Mouse (Mus musculus): ENCODE measurements around the gene Il15ra. TPM values are rescaled to one million over a fixed set of nuclear protein-coding genes. Genes with fewer than 3 reads are reported as not detected.
A peak's percentile ranks its signal among the peaks of the same experiment; 100 is the strongest.

The Il15ra gene
- total RNA-seq, 2 experiments from 2014 or later, result 12.1 to 17.7 TPM

GRCm38 (mm10) chr2:11777091-11778068 lies 72.3 kb downstream of the Il15ra start, which contains the start of the genes Fbh1 and Ankrd16:
Gene Fbh1, minus strand, starts transcription at chr2:11777582.
Gene Ankrd16, plus strand, starts transcription at chr2:11777876.
- DNase-seq (ENCODE audit: low spot score in 2 of 2), result peak; percentile 100

DNA sequence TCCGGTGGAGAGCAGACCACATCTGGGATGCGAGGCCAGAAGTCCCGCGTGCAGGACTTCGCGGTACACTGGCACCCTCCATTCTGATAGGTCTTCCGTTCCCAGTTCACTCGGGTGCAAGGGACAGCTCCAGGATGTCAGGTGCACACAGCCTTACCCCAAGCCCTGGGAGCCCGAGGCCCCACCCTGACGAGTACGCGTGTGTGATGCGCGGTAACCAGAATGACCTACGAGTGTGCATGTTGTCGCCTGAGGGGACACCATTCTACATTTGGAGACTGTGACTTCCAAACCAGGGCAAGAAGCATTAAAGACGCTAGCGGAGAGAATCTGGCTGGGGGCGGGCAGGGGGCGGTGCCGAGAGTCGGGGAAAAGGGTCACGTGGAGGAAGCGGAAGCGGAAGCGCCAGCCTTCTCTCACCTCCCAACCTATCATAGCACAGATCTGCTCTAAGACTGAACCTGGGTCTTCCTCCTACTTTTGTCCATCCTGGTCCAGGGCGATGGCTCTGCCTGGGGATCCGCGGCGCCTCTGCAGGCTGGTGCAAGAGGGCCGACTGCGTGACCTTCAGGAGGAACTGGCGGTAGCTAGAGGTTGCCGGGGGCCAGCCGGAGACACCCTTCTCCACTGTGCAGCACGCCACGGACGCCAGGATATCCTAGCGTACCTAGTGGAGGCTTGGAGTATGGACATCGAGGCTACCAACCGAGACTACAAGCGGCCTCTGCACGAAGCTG lies 73.2 kb downstream of the Il15ra start:
- DNase-seq (ENCODE audit: low spot score in 2 of 2), result peak; percentile 49 to 64

Other genes starting within 250 kb of the Il15ra start
- gene Pfkfb3, start 151.2 kb upstream of the Il15ra start, total RNA-seq (2021), result 10 to 100 TPM; 37.2 to 38.1 TPM
- 100 to 1,000 TPM; 136 to 154 TPM for gene Rbm17, start 101.1 kb upstream of the Il15ra start, total RNA-seq (2021)
- gene Gm17490, start 79.0 kb upstream of the Il15ra start, total RNA-seq (2021), result not detected
- under 1 TPM; 0.14 TPM for gene Il2ra, start 62.5 kb upstream of the Il15ra start, total RNA-seq (2021)
- 100 to 1,000 TPM; 103 to 109 TPM for gene Fbh1, start 72.3 kb downstream of the Il15ra start, total RNA-seq (2021)
- 10 to 100 TPM; 91.5 to 94.8 TPM for gene Ankrd16, start 72.6 kb downstream of the Il15ra start, total RNA-seq (2021)

Data from adrenal gland, postnatal 4 days (tissue).